Mouse (Mus musculus) heart, postnatal 14 days (tissue): ENCODE measurements around the gene Crygn. TPM values are rescaled to one million over a fixed set of nuclear protein-coding genes. Genes with fewer than 3 reads are reported as not detected.
"Not testable (repeated sequence)": the region's sequence is repeated elsewhere in the genome, so short reads cannot be mapped to it uniquely, and the experiment has no call there.

Experiments used
- DNase-seq, 2 experiments: peaks; one replicate each; pipeline ENCODE4 v3.0.0; 2021 to 2022
- intact Hi-C: fragments of 180-260 bp; cut with DNase I; formaldehyde crosslinking; loops from one replicate; pipeline ENCODE4 v1.15.1; 2025
- long read RNA-seq, 2 experiments: library from polyadenylated mRNA; stranded (forward); transcript quantifications; one replicate each; pipeline ENCODE4 v2.0.0; 2021
- total RNA-seq, 2 experiments: library from RNA; stranded (reverse); gene quantifications; 2 replicates each; pipeline ENCODE4 v1.2.3; 2021

Gene Crygn
- total RNA-seq: 1 to 10 TPM in 1 of 2 experiments, not detected in 1; 2.8 TPM
- long read RNA-seq, experiment 1: 0 reads
- long read RNA-seq, experiment 2: 0 reads

GRCm38 (mm10) chr5:24757816-24758215 lies at the start of gene Crygn:
Gene Crygn, minus strand, starts transcription at chr5:24758008.
- intact Hi-C loops: no loop called here
- DNase-seq: no peak

DNA sequence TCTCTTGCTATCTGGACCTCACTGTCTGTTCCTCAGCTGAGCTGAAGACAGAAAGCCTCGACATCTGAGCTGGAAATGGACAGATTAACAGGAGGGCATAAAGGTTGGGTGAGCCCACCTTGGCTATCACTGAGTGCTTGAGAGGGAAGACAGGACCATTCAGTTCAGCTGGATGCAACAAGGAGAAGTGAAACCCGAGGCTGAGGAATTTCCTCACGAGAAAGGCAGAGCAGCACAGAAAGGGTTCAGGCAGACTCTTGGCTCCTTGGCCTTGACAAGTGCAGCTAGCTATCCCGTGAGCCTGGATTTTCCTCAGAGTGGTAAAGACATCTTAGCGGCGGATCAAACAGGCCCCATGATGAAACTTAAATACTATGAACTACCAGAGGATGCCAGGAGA lies 47.4 kb upstream of the Crygn start:
- intact Hi-C loops: no loop called here
- no peak for DNase-seq

DNA sequence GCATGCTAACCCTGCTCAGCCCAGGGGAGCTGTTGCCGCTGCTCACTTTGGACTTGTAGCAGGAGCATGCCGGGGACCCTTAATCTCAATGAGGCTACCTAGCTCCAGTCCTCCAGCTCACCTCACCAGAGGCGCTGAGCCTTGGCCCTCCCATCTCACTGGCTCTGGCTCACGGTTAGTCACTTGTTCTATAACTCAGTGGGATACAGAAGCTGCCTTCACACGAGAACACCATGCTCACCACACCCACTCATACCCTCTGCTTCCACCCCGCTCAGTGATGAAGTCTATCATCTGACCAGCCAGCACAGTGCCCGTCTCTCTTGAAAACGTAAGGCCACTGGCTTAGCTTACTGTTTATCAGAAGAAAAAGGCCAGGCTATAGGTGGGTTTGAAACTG lies 46.9 kb upstream of the Crygn start:
- intact Hi-C loops: loop anchor here (5.0 kb wide), 2 partner anchors 33 to 208 kb away; no protein-coding TSS in a partner anchor
- DNase-seq: no peak

- no peak for DNase-seq
- intact Hi-C loops: loop anchor here (5.0 kb wide), 2 partner anchors 35 to 210 kb away; no protein-coding TSS in a partner anchor
Observed at GRCm38 (mm10) chr5:24801841-24802624, 44.2 kb upstream of the Crygn start.

GRCm38 (mm10) chr5:24800416-24800815 lies 42.6 kb upstream of the Crygn start:
- intact Hi-C loops: loop anchor here (5.0 kb wide), 2 partner anchors 37 to 212 kb away; no protein-coding TSS in a partner anchor
- no peak for DNase-seq

- intact Hi-C loops: no loop called here
- DNase-seq: no peak
Observed at GRCm38 (mm10) chr5:24798639-24799038, 40.8 kb upstream of the Crygn start.

- intact Hi-C loops: no loop called here
- DNase-seq: peak in 1 of 2 experiments; percentile 32
Observed at GRCm38 (mm10) chr5:24797858-24798257, 40.0 kb upstream of the Crygn start.

DNA sequence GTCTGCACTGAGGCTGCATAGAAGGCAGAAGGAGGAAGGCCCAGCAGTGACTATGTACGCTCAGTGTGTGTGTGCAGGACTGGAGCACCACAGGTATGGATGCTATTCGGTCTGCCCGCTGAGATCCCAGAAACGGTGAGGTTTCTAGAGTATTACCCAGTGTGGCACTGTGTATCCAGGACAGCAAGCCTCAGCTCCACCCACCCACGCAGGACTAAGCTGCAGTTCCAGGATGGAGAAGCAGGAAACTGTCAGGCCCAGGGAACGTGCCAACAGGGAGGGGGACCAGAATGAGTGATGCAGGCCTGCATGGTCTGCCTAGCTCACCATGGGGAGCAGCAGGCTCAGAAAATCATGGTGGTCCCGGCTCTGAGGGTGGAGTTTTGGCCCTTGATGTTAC lies 35.2 kb upstream of the Crygn start:
- intact Hi-C loops: no loop called here
- DNase-seq: no peak

- intact Hi-C loops: no loop called here
- DNase-seq: no peak
Observed at GRCm38 (mm10) chr5:24782957-24783356, 25.1 kb upstream of the Crygn start.

GRCm38 (mm10) chr5:24781048-24781447 lies 23.2 kb upstream of the Crygn start:
- intact Hi-C loops: no loop called here
- peak in 1 of 2 experiments; percentile 39 for DNase-seq

GRCm38 (mm10) chr5:24779881-24780512 lies 22.2 kb upstream of the Crygn start:
- DNase-seq: peak in 1 of 2 experiments; percentile 42
- intact Hi-C loops: loop anchor here (1.0 kb wide), 1 partner anchor 106 kb away; no protein-coding TSS in a partner anchor

DNA sequence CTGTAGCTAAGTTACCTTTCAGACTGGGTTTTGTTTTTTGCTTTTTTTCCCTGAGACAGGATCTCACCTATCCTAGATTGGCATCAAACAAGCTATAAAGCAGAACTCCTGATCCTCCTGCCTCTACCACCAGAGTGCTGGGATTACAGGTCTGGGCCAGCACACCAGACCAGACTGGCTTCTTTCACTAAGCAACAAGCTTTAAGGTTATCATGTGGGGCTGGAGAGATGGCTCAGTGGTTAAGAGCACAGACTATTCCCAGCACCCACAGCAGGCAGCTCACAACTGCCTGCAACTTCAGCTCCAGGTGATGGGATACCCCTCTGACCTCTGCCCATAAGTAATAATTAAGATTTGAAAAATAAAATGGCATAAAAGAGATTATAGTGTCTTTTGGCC lies 21.5 kb upstream of the Crygn start:
- intact Hi-C loops: no loop called here
- DNase-seq: no peak

DNA sequence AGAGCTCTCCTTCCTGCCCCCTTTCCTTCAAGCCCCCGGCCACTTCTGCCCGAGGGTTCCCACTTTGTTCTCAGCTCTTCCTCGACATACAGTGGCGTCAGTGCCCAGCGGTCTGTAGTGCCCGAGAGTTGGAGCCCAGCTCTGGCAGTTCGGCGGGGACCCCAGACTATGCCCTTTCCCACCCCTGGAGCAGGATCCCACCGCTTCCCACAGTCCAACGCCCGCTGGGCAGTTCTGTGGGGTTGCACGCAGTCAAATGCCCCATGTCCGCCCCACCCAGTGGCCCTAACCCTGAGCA lies 21.0 kb upstream of the Crygn start:
- intact Hi-C loops: loop anchor here (1.0 kb wide), 1 partner anchor 27 kb away; no protein-coding TSS in a partner anchor
- no peak for DNase-seq

DNA sequence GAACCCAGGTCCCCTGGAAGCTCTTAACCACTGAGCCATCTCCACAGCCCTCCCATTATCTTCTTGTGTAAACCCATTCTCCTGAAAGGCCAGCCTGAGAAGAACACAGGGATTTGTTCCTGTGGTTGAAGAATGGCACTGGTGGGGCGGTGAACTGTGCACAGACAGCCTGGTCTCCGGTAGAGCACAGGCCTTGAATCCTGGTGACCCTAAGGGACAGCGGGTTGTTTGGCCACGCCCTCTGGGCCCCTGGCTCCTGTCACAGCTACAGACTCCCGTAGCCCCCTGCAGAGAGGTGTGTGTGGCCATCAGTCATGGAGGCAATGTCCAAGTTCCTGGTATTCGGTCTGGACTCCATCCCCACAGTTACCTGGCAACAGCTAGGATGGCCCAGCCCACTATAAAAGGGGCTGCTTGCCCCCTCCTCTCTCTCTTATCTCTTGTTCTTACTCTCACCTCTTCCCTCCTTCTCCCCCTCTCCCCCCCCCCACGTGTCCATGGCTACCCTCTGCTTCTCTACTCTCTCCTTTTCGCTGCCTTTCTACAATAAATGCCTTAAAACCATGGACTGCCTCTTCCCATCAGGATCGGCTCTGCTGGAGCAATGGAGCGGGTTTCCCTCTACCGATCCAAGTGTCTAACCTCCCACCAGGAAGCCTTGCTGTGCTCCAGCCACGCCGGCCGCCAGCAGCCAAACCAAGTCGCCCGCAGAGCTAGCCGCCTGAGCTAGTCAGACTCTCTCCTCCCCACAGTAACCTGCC lies 20.5 kb upstream of the Crygn start:
- intact Hi-C loops: loop anchor here (1.0 kb wide), 1 partner anchor 27 kb away; no protein-coding TSS in a partner anchor
- DNase-seq: no peak

DNA sequence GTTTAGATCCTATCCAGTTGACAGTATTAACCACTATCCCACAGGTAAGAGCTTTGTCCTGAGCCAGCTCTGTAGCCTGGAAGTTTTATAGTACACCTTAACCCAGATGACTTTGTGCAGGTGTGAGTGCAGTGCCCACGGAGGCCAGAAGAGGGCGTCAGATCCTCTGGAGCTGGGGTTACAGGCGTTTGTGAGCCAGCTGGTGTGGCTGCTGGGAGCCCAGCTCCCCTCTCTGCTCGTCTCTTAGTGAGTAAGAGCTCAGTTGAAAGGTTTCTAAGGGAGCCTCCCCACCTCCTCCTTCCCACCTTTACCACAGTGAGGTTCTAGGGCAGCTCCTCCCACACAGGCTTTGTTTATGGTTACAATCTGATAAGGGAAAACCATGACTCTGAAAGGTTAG lies 18.9 kb upstream of the Crygn start:
- intact Hi-C loops: no loop called here
- DNase-seq: no peak

DNA sequence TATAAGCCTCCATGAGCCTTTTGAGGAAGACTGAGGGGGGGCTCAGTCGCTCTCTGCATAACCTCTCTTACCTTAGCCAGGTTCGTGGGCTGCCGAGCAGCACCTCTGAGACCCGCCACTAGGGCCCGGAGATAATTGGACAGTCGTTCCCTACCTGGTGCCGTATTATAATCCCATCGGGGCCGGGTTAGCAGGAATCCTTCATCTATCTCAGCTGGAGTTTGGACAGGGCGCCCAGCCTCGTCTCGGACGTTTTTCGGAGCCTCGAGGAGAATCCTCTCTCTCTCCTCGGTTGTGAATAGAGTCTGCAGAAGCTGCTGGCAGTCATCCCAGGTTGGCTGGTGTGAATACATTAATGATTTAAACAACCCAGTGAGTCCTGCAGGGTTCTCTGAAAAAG lies 16.7 kb upstream of the Crygn start:
- intact Hi-C loops, DNase-seq: not testable (repeated sequence)

DNA sequence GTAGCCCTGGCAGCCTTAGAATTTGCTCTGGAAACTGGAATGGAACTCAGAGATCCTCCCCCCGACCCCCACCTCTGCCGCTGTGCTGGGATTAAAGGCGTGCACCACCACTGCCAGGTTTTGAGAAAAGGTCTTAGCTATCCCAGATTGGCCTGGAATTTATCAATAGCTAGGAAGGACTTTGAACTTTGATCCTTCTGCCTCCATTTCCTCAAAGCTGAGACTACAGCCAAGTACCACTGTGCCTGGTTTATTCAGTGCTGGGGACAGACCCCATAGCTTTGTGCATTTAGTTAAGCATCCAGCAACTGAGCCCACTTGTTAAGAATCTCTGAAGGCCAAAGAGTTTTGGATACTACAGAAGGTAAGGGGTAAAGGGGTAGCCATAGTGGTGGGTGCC lies 877 bp downstream of the Crygn start:
- intact Hi-C loops: no loop called here
- DNase-seq: no peak

- DNase-seq: no peak
- intact Hi-C loops: no loop called here
Observed at GRCm38 (mm10) chr5:24752175-24752498, 5.7 kb downstream of the Crygn start.

GRCm38 (mm10) chr5:24751305-24752174 lies 6.3 kb downstream of the Crygn start:
- intact Hi-C loops: loop anchor here (1.0 to 2.0 kb wide), 3 partner anchors 27 to 77 kb away; no protein-coding TSS in a partner anchor
- DNase-seq: peak; percentile 53 to 65
